Mouse (Mus musculus) thymus, adult 18-20 months (tissue): ENCODE data around the gene Tssk4.

Experiments used
- DNase-seq, 2 experiments: peaks; one replicate each; pipeline ENCODE4 v3.0.0; 2022; ENCODE audit warnings: mixed read lengths in 2 of 2

Gene Tssk4

GRCm38 (mm10) chr14:55643060-55643907 is 6.7 kb upstream of the Tssk4 start, which contains the start of gene Tm9sf1:
Gene Tm9sf1 (minus strand): TSS chr14:55643806.
- peak; percentile 71 to 78 for DNase-seq

- no peak for DNase-seq
Observed at GRCm38 (mm10) chr14:55644261-55644888, 5.6 kb upstream of the Tssk4 start.

GRCm38 (mm10) chr14:55651528-55651927 is 1.5 kb downstream of the Tssk4 start:
- DNase-seq = peak in 1 of 2 experiments; percentile 38

GRCm38 (mm10) chr14:55656935-55657334 is 7.0 kb downstream of the Tssk4 start:
- DNase-seq = no peak

- no peak for DNase-seq
Observed at GRCm38 (mm10) chr14:55658011-55658410, 8.0 kb downstream of the Tssk4 start.

GRCm38 (mm10) chr14:55659960-55660573 is 10.1 kb downstream of the Tssk4 start, which contains the start of gene Mdp1:
Gene Mdp1 (minus strand): TSS chr14:55660508.
- peak; percentile 54 to 58 for DNase-seq

- no peak for DNase-seq
Observed at GRCm38 (mm10) chr14:55660636-55661035, 10.7 kb downstream of the Tssk4 start.

- DNase-seq = no peak
Observed at GRCm38 (mm10) chr14:55671486-55671832, 21.5 kb downstream of the Tssk4 start.

GRCm38 (mm10) chr14:55671833-55672740 is 22.1 kb downstream of the Tssk4 start, which contains the start of the genes Gmpr2 and Nedd8:
Gene Gmpr2 (plus strand): TSS chr14:55671941.
Gene Nedd8 (minus strand): TSS chr14:55672124.
- DNase-seq = peak; percentile 83 to 89

GRCm38 (mm10) chr14:55672741-55673060 is 22.7 kb downstream of the Tssk4 start:
- DNase-seq = no peak

GRCm38 (mm10) chr14:55677615-55678014 is 27.6 kb downstream of the Tssk4 start:
- no peak for DNase-seq

GRCm38 (mm10) chr14:55681160-55682117 is 31.5 kb downstream of the Tssk4 start, which contains the start of gene Tinf2:
Gene Tinf2 (minus strand): TSS chr14:55681820.
- peak; percentile 86 to 91 for DNase-seq

GRCm38 (mm10) chr14:55682118-55682493 is 32.1 kb downstream of the Tssk4 start:
- DNase-seq = no peak

- DNase-seq = no peak
Observed at GRCm38 (mm10) chr14:55689433-55689832, 39.4 kb downstream of the Tssk4 start.

GRCm38 (mm10) chr14:55697226-55697625 is 47.2 kb downstream of the Tssk4 start:
- DNase-seq = no peak

GRCm38 (mm10) chr14:55701131-55701530 is 51.1 kb downstream of the Tssk4 start:
- no peak for DNase-seq
